Mouse (Mus musculus): ENCODE data around the gene Arhgap6.

DNA sequence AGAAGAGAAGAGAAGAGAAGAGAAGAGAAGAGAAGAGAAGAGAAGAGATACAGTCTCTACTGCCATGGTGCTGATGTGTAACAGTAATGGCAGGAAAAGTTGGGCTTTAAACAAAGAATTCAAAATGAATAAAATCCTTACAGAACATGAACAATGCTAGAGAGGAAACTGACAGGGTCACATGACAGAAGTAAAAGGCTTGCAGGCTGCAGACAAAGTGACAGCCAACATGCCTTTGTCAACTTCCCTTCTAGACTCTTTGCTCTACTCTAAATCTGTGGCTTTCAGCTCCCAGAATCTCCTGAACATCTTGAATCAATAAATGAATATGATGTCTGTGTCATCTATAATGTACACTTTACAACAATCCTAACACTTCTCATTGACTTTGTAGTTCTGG lies 542.7 kb downstream of the Arhgap6 start:
- TF ChIP-seq CTCF (IDR thresholded peaks at IDR 0.05; ENCODE audit: low read depth) (no peak), EP300 (IDR thresholded peaks at IDR 0.05; ENCODE audit: low read depth) (no peak)

Data from liver, embryonic 14.5 days (tissue).